Mouse (Mus musculus) lung, embryonic 16.5 days (tissue): ENCODE data around the gene Ctdspl. TPM values are rescaled to one million over a fixed set of nuclear protein-coding genes. Genes with fewer than 3 reads are reported as not detected.

Source experiments
- ATAC-seq: fragments of 200-750 bp; cut with Nextera tagmentation; 2 replicates; pipeline ENCODE4 v1.8.0; 2017; ENCODE audit warnings: low read depth, mild to moderate bottlenecking, moderate library complexity
- H3K27ac ChIP-seq: fragments of 300-500 bp; sonication (generic); 2 replicates; pipeline ENCODE4 v1.5.1; 2014; ENCODE audit warnings: mild to moderate bottlenecking, control low read depth, low read length
- H3K27me3 ChIP-seq: fragments of 300-500 bp; sonication (generic); 2 replicates; pipeline ENCODE4 v1.6.1; 2014; ENCODE audit warnings: low read depth, low read length, mixed read lengths; ENCODE audit not compliant: control insufficient read depth, insufficient read depth
- H3K36me3 ChIP-seq: fragments of 300-500 bp; sonication (generic); 2 replicates; pipeline ENCODE4 v1.6.1; 2014; ENCODE audit warnings: low read length; ENCODE audit not compliant: control insufficient read depth, insufficient read depth
- H3K4me1 ChIP-seq: fragments of 300-500 bp; sonication (generic); replicated peaks from 2 replicates; pipeline ENCODE4 v1.6.1; 2014; ENCODE audit warnings: low read length, mixed read lengths; ENCODE audit not compliant: control insufficient read depth, insufficient read depth
- H3K4me2 ChIP-seq: fragments of 300-500 bp; sonication (generic); 2 replicates; pipeline ENCODE4 v1.6.1; 2014; ENCODE audit warnings: low read depth, low read length, control low read depth
- H3K4me3 ChIP-seq: fragments of 300-500 bp; sonication (generic); 2 replicates; pipeline ENCODE4 v1.5.1; 2014; ENCODE audit warnings: mild to moderate bottlenecking, low read length, control low read depth
- H3K9ac ChIP-seq: fragments of 300-500 bp; sonication (generic); 2 replicates; pipeline ENCODE4 v1.6.1; 2014; ENCODE audit warnings: low read length, control low read depth
- H3K9me3 ChIP-seq: fragments of 300-500 bp; sonication (generic); 2 replicates; pipeline ENCODE4 v1.6.1; 2016; ENCODE audit warnings: low read length; ENCODE audit not compliant: control insufficient read depth
- WGBS: fragments of 180-500 bp; shearing (Covaris S2); extraction: QIAGEN DNeasy Blood & Tissue Kit; methylation state at CpG from one replicate; pipeline ENCODE4 v1.1.7; 2014; 5-methylcytosine and 5-hydroxymethylcytosine counted together
- polyA plus RNA-seq: library from polyadenylated mRNA; unstranded; fragments of >200 nt; fragmentation: Nextera tagmentation; extraction: Ambion mirVana; gene quantifications from 2 replicates; pipeline ENCODE4 v1.2.1, GENCODE M21; 2015

The Ctdspl gene
- polyA plus RNA-seq, 1 experiment from 2014 or later, result 23.3 TPM

DNA sequence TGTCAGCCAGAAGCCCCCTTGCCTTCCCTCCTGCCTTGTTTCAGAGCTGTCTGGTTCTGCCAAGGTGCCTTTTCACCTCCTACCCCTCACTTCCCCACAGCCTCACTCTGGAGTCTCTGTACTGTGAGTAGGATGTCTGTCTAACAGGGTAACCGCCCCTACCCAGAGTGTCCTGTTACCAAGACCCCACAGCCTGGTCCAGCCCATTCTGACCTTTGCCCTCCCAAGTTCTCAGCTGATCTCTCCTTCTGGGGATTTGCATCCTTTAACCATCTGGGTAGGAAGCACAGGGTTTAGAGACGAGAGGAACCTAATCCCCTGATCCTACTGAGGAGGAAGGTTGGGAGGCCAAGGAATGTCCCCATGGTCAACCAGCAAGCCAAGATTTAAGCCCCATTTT, 24.5 kb downstream of the Ctdspl start:
- Histone ChIP-seq H3K9ac (no peak overlapping the region), H3K36me3 (no peaks in the 10 kb centered on the region), H3K4me2 (no peak overlapping the region), H3K27me3 (no peaks in the 10 kb centered on the region), H3K4me1 (peaks cover 22% of the 10 kb centered on the region), H3K27ac (0 out of 2 replicates have a peak overlapping the region, but pooled peaks have one; percentile 88), H3K4me3 (no peak overlapping the region), H3K9me3 (no peaks in the 10 kb centered on the region)
- 82% methylated on average over 2 of the region's 2 CpGs for WGBS
- no peak for ATAC-seq

DNA sequence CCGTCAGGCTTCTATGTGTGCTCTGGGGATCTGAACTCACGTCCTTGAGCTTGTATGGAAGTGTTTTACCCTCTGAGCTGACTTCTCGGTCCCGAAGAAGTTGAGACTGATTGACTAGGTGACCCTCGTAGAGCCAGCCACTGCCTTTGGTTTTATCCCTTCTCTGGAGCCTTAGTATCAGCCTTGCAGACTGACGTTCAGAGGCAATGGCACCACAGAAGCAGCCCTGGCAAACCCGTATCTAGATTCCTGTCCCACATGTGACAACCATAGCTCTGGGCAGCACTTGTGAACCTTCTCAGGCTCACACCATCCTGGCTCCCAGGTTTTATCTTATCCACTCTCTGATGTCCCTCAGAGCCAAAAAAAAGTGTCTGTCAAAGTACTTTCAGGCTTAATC, 25.1 kb downstream of the Ctdspl start:
- WGBS, result 76% methylated on average over 7 of the region's 7 CpGs
- Histone ChIP-seq H3K9me3 (no peaks in the 10 kb centered on the region), H3K9ac (peak overlapping the region; percentile 41; the same call in 1 of the 2 replicates), H3K4me3 (no peak overlapping the region), H3K27me3 (no peaks in the 10 kb centered on the region), H3K4me1 (peaks cover 22% of the 10 kb centered on the region), H3K36me3 (no peaks in the 10 kb centered on the region), H3K27ac (peak overlapping the region; percentile 88), H3K4me2 (no peak overlapping the region)
- no peak for ATAC-seq

DNA sequence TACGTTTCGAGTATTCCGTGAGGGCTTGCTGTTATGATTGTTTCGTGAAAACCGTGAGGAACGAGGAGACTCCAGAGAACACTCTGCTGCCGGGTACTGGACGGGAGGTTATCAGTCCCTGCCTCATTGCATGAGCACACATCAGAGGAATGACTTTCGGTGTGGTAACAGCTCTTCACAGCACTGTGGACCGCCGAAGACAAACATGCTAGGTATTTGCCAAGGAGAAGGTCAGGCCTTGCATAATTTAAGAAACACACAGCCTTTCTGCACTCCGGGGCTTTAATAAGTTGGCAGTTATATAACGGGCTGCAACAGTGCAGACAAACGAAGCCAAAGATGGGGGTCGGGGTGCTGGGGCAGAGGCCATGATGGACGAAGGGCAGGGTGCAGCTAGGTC, 25.9 kb downstream of the Ctdspl start:
- Histone ChIP-seq H3K4me3 (no peak overlapping the region), H3K36me3 (no peaks in the 10 kb centered on the region), H3K4me1 (peaks cover 22% of the 10 kb centered on the region), H3K9me3 (no peaks in the 10 kb centered on the region), H3K27me3 (no peaks in the 10 kb centered on the region), H3K4me2 (no peak overlapping the region), H3K9ac (no peak overlapping the region), H3K27ac (peak overlapping the region; percentile 88)
- WGBS, result 36% methylated on average over 16 of the region's 16 CpGs
- ATAC-seq, result peak; percentile 92

DNA sequence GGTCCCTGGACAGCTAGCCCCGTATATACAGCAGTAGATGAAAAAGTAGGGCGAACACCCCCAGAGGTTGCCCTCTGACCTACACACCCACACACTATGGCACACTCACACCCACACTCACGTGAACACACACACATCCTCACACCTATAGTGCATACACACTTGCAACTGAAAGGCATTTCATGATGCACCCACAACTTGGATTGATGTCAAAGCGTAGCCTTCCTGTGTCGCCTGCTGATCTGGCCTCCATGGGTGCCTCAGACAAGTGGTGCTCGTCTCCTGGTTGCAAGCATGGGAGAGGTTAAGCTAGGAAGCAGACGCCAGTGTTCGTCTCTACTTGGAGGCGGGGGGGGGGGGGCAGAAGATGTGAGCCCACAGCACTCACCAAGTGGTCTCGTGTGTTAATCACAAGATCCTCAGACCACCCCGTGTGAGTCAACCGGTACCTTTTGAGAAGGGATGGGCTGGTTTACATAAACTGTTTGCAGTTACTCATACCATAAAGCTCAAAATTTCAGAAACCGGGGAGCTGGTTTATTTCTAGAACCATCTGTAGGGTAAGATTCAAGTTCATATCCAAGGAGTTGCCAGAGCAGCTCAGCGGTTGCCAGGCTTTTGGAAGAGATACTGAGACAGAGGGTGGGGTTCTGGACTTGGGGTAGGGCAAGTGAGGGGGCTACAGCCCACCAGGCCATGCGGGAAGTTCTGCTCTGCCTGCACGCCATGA, 27.4 kb downstream of the Ctdspl start:
- Histone ChIP-seq H3K9me3 (no peaks in the 10 kb centered on the region), H3K9ac (no peak overlapping the region), H3K4me2 (no peak overlapping the region), H3K4me1 (peaks cover 22% of the 10 kb centered on the region), H3K36me3 (no peaks in the 10 kb centered on the region), H3K27me3 (no peaks in the 10 kb centered on the region), H3K27ac (no peak overlapping the region), H3K4me3 (no peak overlapping the region)
- 87% methylated on average over 16 of the region's 16 CpGs for WGBS
- ATAC-seq, result no peak

DNA sequence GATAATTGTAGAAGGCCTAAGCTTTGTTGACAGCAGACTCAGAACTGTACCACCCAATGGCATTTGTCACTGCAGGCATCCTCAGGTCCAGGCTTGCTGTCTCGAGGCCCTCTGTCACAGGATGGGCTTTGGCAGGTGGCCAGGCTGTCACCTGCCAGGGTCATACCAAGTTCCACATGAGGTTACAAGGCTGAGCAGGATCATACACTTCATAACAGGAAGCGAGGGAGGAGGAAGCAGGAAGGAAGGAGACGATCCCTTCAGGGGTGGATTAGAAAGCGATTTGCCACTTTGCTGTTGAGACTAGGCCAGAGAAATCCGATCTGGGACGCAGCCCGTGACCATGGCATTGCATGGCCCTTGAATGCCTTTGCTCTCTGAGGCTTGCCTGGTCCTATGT, 32.5 kb downstream of the Ctdspl start:
- no peak overlapping the region for H3K9ac ChIP-seq
- H3K36me3 ChIP-seq, result no peaks in the 10 kb centered on the region
- no peak overlapping the region for H3K4me3 ChIP-seq
- no peaks in the 10 kb centered on the region for H3K9me3 ChIP-seq
- peak; percentile 31 for ATAC-seq
- H3K27ac ChIP-seq, result peak overlapping the region; percentile 58; the same call in 1 of the 2 replicates
- no peak overlapping the region for H3K4me2 ChIP-seq
- H3K4me1 ChIP-seq, result peaks cover 20% of the 10 kb centered on the region
- no peaks in the 10 kb centered on the region for H3K27me3 ChIP-seq
- 47% methylated on average over 7 of the region's 7 CpGs for WGBS

- Histone ChIP-seq H3K4me3 (no peak overlapping the region), H3K4me1 (peaks cover 28% of the 10 kb centered on the region), H3K9ac (peak overlapping the region; percentile 13; the same call in 1 of the 2 replicates), H3K9me3 (no peaks in the 10 kb centered on the region), H3K36me3 (no peaks in the 10 kb centered on the region), H3K27me3 (no peaks in the 10 kb centered on the region), H3K4me2 (peak overlapping the region; percentile 29), H3K27ac (peak overlapping the region; percentile 68)
- ATAC-seq, result peak; percentile 77
- WGBS, result 26% methylated on average over 16 of the region's 16 CpGs
Measured at GRCm38 (mm10) chr9:118960415-118961091, 34.3 kb downstream of the Ctdspl start.

DNA sequence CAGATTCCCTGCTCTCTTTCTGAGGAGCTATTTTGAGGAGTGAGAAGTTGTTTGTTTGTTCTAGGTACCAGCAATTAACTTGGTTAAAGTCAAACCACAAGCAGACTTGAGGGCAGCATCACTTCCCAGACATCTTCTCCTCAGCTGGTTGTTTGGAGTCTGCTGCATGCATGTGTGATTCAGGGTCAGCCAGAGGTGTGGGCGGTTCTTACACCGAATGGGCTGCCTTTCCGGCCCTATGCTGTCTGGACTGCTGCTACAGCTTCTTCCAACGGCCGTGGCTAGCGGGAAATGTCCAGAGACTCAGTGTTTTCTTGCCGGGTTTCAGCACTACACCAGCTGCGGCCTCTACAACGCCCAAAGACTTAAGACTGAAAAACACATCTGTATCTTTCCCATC, 36.9 kb downstream of the Ctdspl start:
- H3K4me3 ChIP-seq, result no peak overlapping the region
- peaks cover 4% of the 10 kb centered on the region; the same call in 1 of the 2 replicates for H3K9me3 ChIP-seq
- ATAC-seq, result no peak
- H3K27ac ChIP-seq, result no peak overlapping the region
- no peaks in the 10 kb centered on the region for H3K27me3 ChIP-seq
- no peak overlapping the region for H3K9ac ChIP-seq
- H3K36me3 ChIP-seq, result peaks cover 9% of the 10 kb centered on the region
- peaks cover 28% of the 10 kb centered on the region for H3K4me1 ChIP-seq
- 70% methylated on average over 9 of the region's 9 CpGs for WGBS
- no peak overlapping the region for H3K4me2 ChIP-seq

- Histone ChIP-seq H3K9ac (0 out of 2 replicates have a peak overlapping the region, but pooled peaks have one; percentile 12), H3K9me3 (peaks cover 4% of the 10 kb centered on the region; the same call in 1 of the 2 replicates), H3K4me2 (peak overlapping the region; percentile 1; the same call in 1 of the 2 replicates), H3K27me3 (no peaks in the 10 kb centered on the region), H3K36me3 (peaks cover 9% of the 10 kb centered on the region), H3K4me3 (no peak overlapping the region), H3K27ac (peak overlapping the region; percentile 61), H3K4me1 (peaks cover 21% of the 10 kb centered on the region)
- peak; percentile 56 for ATAC-seq
- 41% methylated on average over 18 of the region's 18 CpGs for WGBS
Measured at GRCm38 (mm10) chr9:118964263-118965034, 38.2 kb downstream of the Ctdspl start.

DNA sequence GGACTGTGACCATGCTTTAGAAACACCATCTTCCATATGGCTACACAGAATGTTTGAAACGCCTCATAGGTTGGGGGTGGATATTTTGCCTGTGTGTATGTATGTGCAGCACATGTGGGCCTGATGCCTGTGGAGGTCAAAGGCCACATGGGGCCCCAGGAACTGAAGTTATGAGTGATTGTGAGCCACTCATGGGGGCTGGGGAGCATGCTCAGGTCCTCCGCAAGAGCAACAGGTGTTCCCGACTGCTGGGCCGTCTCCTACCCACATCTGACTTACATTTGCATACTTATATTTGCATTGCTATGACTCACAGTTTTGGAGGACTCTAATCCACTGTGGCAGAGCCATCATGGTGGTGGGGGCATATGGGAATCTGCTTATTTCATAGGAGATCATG, 43.6 kb downstream of the Ctdspl start:
- H3K27ac ChIP-seq, result no peak overlapping the region
- H3K9me3 ChIP-seq, result peaks cover 4% of the 10 kb centered on the region; the same call in 1 of the 2 replicates
- no peak overlapping the region for H3K4me2 ChIP-seq
- H3K4me1 ChIP-seq, result peaks cover 19% of the 10 kb centered on the region
- no peaks in the 10 kb centered on the region for H3K27me3 ChIP-seq
- H3K4me3 ChIP-seq, result no peak overlapping the region
- no peak for ATAC-seq
- H3K9ac ChIP-seq, result no peak overlapping the region
- peaks cover 9% of the 10 kb centered on the region for H3K36me3 ChIP-seq
- WGBS, result 71% methylated on average over 4 of the region's 4 CpGs
